Mouse (Mus musculus): ENCODE measurements around the gene Tbc1d8.
A peak's percentile ranks its signal among the peaks of the same experiment; 100 is the strongest.

The Tbc1d8 gene

GRCm38 (mm10) chr1:39478057-39478895, at the start of gene Tbc1d8:
Gene Tbc1d8, minus strand, starts transcription at chr1:39478755.
- peak; percentile 90 for DNase-seq (ENCODE audit: low read depth, low spot score)

DNA sequence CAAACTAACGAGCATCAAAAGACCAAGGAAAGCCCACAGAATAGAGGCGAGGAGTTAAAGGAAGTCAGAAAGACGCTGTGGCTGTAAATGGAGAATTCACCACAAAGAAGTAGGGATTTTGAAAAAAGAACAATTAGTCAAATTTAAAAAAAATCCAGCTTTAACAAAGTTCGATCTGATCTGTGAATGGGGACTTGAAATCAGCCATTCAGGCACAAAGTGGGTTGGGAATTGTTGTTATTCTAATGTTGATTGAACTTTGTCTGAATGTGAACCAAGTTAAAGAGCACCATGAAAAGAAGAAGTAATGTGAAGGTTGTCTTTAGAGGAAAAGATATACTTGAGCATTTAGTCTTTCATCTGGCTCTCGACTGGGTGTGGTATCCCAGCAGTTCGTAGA, 49.8 kb upstream of the Tbc1d8 start:
- DNase-seq (ENCODE audit: low read depth, low spot score) = no peak

GRCm38 (mm10) chr1:39527432-39527831, 48.9 kb upstream of the Tbc1d8 start:
- peak; percentile 83 for DNase-seq (ENCODE audit: low read depth, low spot score)

DNA sequence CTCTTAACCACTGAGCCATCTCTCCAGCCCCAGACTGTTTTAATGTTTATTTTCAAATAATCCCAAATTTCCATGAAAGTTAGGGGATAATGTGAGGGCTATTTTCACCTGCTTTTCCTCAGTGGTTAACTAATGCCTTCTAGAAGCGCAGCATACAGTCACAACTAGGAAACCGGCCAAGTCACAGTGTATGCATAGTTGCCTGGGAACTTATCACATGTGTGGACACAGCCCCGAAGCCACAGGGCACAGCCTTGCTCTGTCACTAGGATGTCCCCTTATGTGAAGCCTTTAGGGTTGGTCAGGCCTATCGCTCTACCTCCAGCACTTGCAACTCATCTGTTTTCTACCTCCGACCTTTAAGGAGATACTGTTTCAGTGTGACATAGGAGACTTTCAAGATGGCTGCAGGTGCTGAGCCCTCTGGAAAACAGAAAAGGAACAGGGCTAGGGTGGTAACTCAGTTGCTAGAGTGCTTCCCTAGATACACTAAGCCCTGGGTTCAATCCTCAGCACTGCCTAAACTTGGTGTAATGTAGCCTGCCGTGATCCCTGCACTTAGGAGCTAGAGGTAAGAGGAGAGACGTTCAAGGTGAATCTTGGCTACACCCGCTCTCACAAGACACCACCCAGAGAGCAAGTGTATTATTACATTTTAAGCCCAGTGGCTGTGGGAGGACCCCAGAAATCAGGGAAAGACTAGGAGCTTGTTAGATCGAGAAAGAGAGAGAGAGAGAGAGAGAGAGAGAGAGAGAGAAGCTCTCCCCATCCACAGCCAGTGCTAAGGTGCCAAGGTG, 48.0 kb upstream of the Tbc1d8 start:
- DNase-seq (ENCODE audit: low read depth, low spot score) = no peak

DNA sequence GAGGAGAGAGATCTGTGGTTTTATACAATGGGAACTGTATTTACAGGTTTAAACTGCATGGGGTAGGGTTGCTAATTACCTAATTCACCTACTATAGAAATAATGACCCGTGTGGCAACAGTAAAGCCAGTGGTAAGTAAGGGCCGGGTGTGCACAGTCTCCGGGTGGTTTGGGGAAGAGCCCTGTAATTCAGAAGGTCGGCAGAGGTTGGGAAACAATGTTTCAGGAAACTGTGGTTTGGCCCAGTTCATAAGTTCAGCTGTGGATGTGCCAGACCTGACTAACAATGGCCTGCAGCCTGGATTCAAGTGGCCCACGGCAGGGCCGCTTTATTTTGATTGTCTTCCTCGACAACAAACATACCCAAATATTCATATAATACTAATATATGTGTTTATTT, 47.2 kb upstream of the Tbc1d8 start:
- DNase-seq (ENCODE audit: low read depth, low spot score) = no peak

DNA sequence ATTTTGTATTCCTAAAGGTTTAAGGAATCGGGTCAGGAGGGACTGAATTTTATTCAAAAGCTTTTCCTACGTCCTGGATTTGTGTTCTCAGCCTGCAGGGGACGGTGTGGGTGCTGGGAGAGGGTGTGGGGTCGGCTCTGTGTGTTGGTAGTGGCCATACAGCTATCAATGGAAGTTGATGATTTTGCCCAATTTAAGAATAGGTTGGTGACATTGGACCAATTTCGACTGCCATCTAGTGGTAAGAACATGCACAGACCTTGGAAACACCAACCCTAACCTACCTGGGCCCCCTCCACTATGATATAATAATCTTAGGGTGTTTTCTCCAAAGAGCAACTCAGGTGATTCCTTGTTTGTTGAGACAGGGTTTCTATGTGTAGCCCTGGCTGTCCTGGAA, 44.0 kb upstream of the Tbc1d8 start:
- peak; percentile 40 for DNase-seq (ENCODE audit: low read depth, low spot score)

DNA sequence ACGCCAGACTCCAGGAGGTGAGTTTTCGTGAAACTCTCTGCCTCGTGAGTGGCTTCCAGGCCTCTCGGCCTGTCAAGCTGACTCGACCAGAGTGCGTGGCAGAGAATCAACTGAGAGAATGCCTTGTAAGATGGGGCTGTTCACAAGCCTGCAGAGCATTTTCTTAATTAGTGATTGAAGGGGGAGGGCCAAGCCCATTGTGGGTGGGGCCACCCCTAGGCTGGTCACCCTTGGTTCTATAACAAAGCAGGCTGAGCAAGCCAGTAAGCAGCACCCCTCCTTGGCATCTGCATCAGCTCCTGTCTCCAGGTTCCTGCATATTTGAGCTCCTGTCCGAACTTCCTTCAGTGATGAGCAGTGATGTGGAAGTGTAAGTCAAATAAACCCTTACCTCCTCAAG, 42.8 kb upstream of the Tbc1d8 start:
- DNase-seq (ENCODE audit: low read depth, low spot score) = no peak

DNA sequence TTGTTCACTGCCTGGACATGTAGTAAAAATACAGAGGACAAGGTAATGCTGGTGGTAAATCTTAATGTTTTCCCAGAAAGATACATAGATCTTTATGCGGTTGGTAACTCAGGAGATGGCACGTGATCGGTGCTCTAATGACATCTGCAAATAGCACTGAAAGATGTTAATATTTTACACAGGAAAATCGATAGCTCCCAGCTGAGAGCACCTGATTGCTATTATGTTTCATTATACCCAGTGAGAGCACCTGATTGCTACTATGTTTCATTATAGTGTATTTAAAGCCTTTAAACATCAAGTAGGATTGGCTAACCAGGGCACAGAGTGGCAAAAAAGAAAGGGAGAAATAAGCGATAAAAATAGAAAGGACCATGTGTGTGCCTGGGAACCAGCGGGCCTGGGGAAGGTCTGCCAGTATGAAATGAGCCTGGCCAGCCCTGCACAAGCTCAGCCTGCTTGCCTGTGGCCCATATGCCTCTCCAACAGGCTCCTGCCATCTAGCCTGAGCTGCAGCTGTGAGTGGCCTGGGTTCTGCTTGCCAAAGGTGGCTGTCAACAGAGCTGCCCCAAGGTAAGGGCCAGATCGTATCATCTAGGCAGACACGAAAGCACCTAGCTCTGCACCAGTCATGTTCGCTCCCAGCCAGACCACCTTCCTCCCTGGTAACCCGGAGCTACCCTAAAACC, 36.9 kb upstream of the Tbc1d8 start:
- no peak for DNase-seq (ENCODE audit: low read depth, low spot score)

DNA sequence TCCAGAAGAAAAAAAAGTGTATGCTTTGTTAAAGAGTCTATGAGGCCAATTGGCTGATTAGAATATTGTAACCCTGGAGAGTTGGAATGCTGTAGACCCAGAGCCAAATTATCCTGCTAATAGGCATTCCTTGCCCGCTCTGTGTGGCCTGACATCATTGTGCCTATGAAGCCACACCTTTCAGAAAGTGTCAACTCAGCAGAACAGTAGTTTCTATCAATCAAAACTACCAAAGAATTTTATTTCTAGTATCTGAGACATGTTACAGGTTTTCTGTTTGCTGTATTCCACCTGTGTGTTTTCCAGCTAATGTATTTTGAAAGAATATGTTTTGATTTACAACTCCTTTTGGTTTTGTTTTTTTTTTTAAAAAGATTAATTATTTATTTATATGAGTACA, 33.6 kb upstream of the Tbc1d8 start:
- DNase-seq (ENCODE audit: low read depth, low spot score) = no peak

DNA sequence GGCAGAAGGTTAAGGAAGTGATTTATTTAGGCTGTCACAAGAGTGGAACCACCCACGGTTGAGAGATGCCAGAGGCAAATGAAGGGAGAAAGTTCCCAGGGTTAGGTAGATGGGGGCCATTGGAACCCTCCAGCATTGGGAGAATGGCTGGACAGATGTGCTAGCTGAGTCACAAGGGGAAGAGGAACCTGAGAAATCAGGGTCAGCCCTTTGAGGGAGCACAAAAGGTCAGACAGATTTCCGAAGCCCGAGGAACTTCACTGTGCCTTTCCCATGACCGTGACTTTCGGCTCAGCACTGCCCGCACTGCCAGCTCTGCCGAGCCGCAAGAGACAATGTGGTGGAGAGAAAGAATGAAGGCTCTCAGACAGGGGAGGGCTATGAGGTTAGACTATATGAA, 33.2 kb upstream of the Tbc1d8 start:
- no peak for DNase-seq (ENCODE audit: low read depth, low spot score)

GRCm38 (mm10) chr1:39505600-39505999, 27.0 kb upstream of the Tbc1d8 start:
- DNase-seq (ENCODE audit: low read depth, low spot score) = no peak

DNA sequence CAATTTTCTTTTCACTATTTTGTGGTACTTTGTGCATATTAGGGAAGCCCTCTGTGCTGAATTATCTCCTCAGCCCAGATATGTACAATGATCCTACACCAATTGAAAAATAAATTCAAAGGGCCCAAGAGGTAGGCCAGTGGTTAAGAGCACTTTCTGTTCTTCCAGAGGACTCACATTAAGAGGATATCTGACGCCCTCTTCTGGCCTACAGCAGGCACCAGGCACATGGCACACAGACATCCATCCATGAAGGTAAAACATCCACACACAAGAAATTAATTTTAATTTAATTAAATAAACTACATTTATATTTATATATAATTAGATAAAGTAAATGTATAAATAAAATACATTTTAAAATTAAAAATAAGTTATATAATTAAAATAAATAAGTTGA, 25.7 kb upstream of the Tbc1d8 start:
- no peak for DNase-seq (ENCODE audit: low read depth, low spot score)

DNA sequence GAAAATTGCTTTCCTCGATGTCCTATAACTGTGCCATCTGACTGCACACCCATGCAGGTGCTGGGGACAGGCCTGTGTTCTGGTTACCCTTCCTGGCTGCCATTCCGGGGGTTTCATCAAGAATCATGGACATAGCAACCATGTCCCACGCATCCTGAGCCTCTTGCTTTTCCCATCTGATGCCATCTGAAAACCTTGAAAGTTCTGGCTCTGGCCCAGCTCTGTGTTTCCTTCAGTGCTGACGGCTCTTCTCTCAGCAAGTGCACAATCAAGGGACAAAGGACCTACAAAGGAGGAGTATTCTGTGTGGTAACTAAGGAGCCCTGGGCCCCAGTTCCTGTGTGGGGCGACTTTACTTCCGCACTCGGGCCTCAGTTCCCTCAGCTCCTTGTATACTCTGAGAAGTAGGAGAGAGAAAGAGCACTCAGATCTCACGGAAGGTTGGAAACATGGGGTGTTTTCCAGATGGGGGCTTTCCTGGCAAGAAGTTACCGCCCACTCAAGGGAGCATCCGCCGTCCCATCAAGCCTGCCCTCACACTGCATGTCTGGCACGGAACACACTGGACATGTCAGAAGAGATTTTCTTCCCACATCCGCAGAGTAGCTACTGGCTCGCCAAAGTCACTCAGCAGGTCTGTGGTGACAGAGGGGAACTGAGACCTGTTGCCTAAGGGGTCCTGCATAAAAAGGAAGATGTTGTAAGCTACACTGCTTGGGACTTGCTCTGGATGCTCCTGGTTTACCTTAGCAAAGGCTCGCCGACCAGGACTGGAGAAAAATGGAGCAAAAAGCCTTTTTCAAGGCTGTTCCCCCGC, 24.5 kb upstream of the Tbc1d8 start:
- no peak for DNase-seq (ENCODE audit: low read depth, low spot score)

DNA sequence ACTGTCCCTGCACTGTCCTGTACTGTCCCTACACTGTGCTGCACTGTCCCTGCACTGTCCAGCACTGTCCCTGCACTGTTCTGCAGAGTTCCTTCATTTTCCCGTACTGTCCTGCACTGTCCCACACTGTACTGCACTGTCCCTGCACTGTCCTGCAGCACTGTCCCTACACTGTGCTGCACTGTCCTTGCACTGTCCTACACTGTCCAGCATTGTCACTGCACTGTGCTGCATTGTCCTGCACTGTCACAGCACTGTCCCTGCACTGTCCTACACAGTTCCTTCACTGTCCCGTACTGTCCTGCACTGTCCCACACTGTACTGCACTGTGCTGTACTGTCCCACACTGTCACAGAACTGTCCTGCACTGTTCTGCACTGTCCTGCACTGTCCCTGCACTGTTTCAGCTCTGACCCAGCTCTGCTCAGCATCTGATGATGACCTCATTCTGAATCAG, 21.0 kb upstream of the Tbc1d8 start:
- no peak for DNase-seq (ENCODE audit: low read depth, low spot score)

GRCm38 (mm10) chr1:39497748-39498147, 19.2 kb upstream of the Tbc1d8 start:
- DNase-seq (ENCODE audit: low read depth, low spot score) = no peak

GRCm38 (mm10) chr1:39496995-39497394, 18.4 kb upstream of the Tbc1d8 start:
- no peak for DNase-seq (ENCODE audit: low read depth, low spot score)

DNA sequence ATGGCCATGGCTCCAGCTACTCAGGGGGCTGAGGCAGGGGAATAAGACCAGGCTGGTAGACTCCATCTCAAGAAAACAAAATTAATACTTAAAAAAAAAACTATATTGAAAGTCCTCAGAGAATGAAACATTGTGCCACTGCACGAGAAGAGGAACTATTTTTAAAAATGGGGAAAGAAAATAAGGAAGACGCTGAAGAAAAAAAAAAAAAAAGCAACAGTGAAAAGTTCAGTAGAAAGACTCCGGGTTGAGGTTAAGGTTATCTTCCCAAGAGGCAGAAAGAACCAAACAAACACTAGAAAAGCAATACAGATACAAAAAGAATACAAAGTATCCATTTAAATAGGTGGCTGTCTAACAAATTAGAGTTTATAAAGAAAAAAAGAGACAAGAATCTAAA, 15.1 kb upstream of the Tbc1d8 start:
- no peak for DNase-seq (ENCODE audit: low read depth, low spot score)

GRCm38 (mm10) chr1:39493165-39493564, 14.6 kb upstream of the Tbc1d8 start:
- DNase-seq (ENCODE audit: low read depth, low spot score) = no peak

GRCm38 (mm10) chr1:39487370-39487769, 8.8 kb upstream of the Tbc1d8 start:
- DNase-seq (ENCODE audit: low read depth, low spot score) = no peak

GRCm38 (mm10) chr1:39482115-39482815, 3.7 kb upstream of the Tbc1d8 start:
- peak; percentile 68 for DNase-seq (ENCODE audit: low read depth, low spot score)

DNA sequence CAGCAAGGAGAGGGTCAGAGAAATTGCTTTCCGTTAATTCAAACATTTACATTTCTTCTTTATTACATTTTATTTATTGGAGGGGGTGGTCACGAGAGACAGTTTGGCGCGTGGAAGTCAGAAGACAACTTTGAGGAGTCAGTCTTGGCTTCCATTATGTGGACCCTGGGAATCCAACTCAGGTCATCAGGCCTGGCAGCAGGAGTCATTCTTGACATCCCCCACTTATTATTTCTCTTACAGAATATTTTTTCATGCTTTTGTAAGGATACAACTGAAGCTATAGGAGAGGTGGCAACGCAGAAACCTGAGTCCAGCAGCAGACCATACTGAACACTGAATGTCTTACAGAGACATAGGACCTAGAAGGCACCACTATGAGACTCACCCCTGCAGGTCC, 699 bp upstream of the Tbc1d8 start:
- DNase-seq (ENCODE audit: low read depth, low spot score) = no peak
